Mouse (Mus musculus): ENCODE results near the gene Flt3.

DNA sequence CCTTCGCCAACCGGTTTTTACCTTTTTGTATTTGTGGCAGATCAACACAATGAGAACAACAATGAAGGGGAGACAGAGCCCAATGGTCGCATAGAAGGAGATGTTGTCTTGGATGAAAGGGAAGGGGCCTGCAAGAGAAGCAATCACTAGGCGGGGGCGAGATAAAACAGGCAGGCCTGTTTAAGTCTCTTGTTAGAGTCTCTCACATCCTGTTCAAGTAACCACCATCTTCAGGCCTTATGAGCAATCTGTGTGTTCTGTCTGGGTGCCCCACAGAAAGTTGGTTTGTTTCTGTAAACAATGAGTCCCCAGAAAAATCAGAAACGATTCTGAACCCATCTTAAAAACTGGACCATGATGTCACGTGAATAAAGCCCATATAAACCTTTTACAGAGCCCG lies 45.3 kb downstream of the Flt3 start:
- TF ChIP-seq POLR2A (IDR thresholded peaks at IDR 0.05; ENCODE audit: control insufficient read depth in 1 of 2, insufficient read depth in 1 of 2, low read depth in 1 of 2, low read length in 2 of 2, poor library complexity in 1 of 2) (no peak), CTCF (IDR thresholded peaks at IDR 0.05 in 2 of 3, conservative IDR thresholded peaks at IDR 0.05 in 1 of 3; ENCODE audit: control insufficient read depth in 1 of 3, insufficient read depth in 1 of 3, low read depth in 2 of 3, low read length in 3 of 3, poor library complexity in 1 of 3, severe bottlenecking in 1 of 3) (no peak), NELFE (IDR thresholded peaks at IDR 0.05; ENCODE audit: low read depth, low read length) (no peak), TCF12 (IDR thresholded peaks at IDR 0.05; ENCODE audit: low read depth, low read length) (no peak), USF2 (IDR thresholded peaks at IDR 0.05; ENCODE audit: borderline replicate concordance in 1 of 2, insufficient read depth in 1 of 2, low read depth in 1 of 2, low read length in 2 of 2) (no peak), ELF1 (IDR thresholded peaks at IDR 0.05; ENCODE audit: low read depth, low read length) (no peak)

All from MEL (cell line).